Mouse (Mus musculus) liver, embryonic 15.5 days (tissue): ENCODE data around the gene Tfrc. TPM values are rescaled to one million over a fixed set of nuclear protein-coding genes. Genes with fewer than 3 reads are reported as not detected.

Source experiments
- ATAC-seq: fragments of 200-750 bp; cut with Nextera tagmentation; 2 replicates; pipeline ENCODE4 v1.8.0; 2017; ENCODE audit warnings: moderate number of reproducible peaks, mild to moderate bottlenecking, moderate library complexity; ENCODE audit not compliant: insufficient read depth
- H3K27ac ChIP-seq: fragments of 300-500 bp; sonication (generic); replicated peaks from 2 replicates; pipeline ENCODE4 v1.5.1; 2015; ENCODE audit warnings: mild to moderate bottlenecking, inconsistent platforms
- H3K27me3 ChIP-seq: fragments of 300-500 bp; sonication (generic); 2 replicates; pipeline ENCODE4 v1.6.1; 2015; ENCODE audit warnings: mild to moderate bottlenecking, inconsistent platforms
- H3K36me3 ChIP-seq: fragments of 300-500 bp; sonication (generic); replicated peaks from 2 replicates; pipeline ENCODE4 v1.6.1; 2015; ENCODE audit warnings: moderate library complexity, mild to moderate bottlenecking, inconsistent platforms
- H3K4me1 ChIP-seq: fragments of 300-500 bp; sonication (generic); replicated peaks from 2 replicates; pipeline ENCODE4 v1.6.1; 2015; ENCODE audit warnings: inconsistent platforms
- H3K4me2 ChIP-seq: fragments of 300-500 bp; sonication (generic); 2 replicates; pipeline ENCODE4 v1.6.1; 2015; ENCODE audit warnings: moderate library complexity, mild to moderate bottlenecking, inconsistent platforms
- H3K4me3 ChIP-seq: fragments of 300-500 bp; sonication (generic); replicated peaks from 2 replicates; pipeline ENCODE4 v1.5.1; 2015; ENCODE audit warnings: mild to moderate bottlenecking, inconsistent platforms
- H3K9ac ChIP-seq: fragments of 300-500 bp; sonication (generic); 2 replicates; pipeline ENCODE4 v1.6.1; 2015; ENCODE audit warnings: moderate library complexity, mild to moderate bottlenecking, inconsistent platforms
- H3K9me3 ChIP-seq: fragments of 300-500 bp; sonication (generic); replicated peaks from 2 replicates; pipeline ENCODE4 v1.6.1; 2016; ENCODE audit warnings: inconsistent platforms
- WGBS: fragments of 180-500 bp; shearing (Covaris S2); methylation state at CpG from one replicate; pipeline ENCODE4 v1.1.7; 2015; ENCODE audit warnings: mixed read lengths; ENCODE audit not compliant: insufficient replicate concordance; 5-methylcytosine and 5-hydroxymethylcytosine counted together
- polyA plus RNA-seq: library from polyadenylated mRNA; unstranded; fragments of >200 nt; fragmentation: Nextera tagmentation; extraction: Ambion mirVana; gene quantifications from 2 replicates; pipeline ENCODE4 v1.2.1, GENCODE M21; 2015

Gene Tfrc
- polyA plus RNA-seq, 1 experiment from 2014 or later = 299 TPM

- no peak for ATAC-seq
- Histone ChIP-seq H3K9ac (no peak overlapping the region), H3K27ac (no peak overlapping the region), H3K27me3 (no peaks in the 10 kb centered on the region), H3K36me3 (peaks cover 24% of the 10 kb centered on the region), H3K9me3 (no peaks in the 10 kb centered on the region), H3K4me3 (no peak overlapping the region), H3K4me2 (no peak overlapping the region), H3K4me1 (peaks cover 94% of the 10 kb centered on the region)
- WGBS = 91% methylated on average over 10 of the region's 10 CpGs
Observed at GRCm38 (mm10) chr16:32669243-32669642, 60.5 kb downstream of the Tfrc start.

GRCm38 (mm10) chr16:32670354-32671124 is 61.8 kb downstream of the Tfrc start:
- no peaks in the 10 kb centered on the region for H3K27me3 ChIP-seq
- H3K9me3 ChIP-seq = no peaks in the 10 kb centered on the region
- no peak for ATAC-seq
- 41% methylated on average over 10 of the region's 10 CpGs for WGBS
- H3K36me3 ChIP-seq = peaks cover 36% of the 10 kb centered on the region
- no peak overlapping the region; the same call in 1 of the 2 replicates for H3K4me2 ChIP-seq
- H3K9ac ChIP-seq = no peak overlapping the region
- H3K27ac ChIP-seq = peak overlapping the region; percentile 66
- no peak overlapping the region for H3K4me3 ChIP-seq
- H3K4me1 ChIP-seq = peaks cover 81% of the 10 kb centered on the region

- 77% methylated on average over 13 of the region's 13 CpGs for WGBS
- Histone ChIP-seq H3K9me3 (no peaks in the 10 kb centered on the region), H3K4me3 (no peak overlapping the region), H3K4me2 (no peak overlapping the region), H3K36me3 (peaks cover 44% of the 10 kb centered on the region), H3K27me3 (no peaks in the 10 kb centered on the region), H3K27ac (peak overlapping the region; percentile 66; the same call in 1 of the 2 replicates), H3K9ac (no peak overlapping the region), H3K4me1 (peaks cover 73% of the 10 kb centered on the region)
- no peak for ATAC-seq
Observed at GRCm38 (mm10) chr16:32671206-32671887, 62.6 kb downstream of the Tfrc start.

GRCm38 (mm10) chr16:32672250-32672649 is 63.5 kb downstream of the Tfrc start:
- no peak for ATAC-seq
- Histone ChIP-seq H3K4me2 (no peak overlapping the region), H3K4me3 (no peak overlapping the region), H3K9me3 (no peaks in the 10 kb centered on the region), H3K9ac (no peak overlapping the region; the same call in 1 of the 2 replicates), H3K36me3 (peaks cover 53% of the 10 kb centered on the region), H3K27ac (peak overlapping the region; percentile 12; the same call in 1 of the 2 replicates), H3K27me3 (no peaks in the 10 kb centered on the region), H3K4me1 (peaks cover 64% of the 10 kb centered on the region)
- 68% methylated on average over 7 of the region's 7 CpGs for WGBS

- no peak overlapping the region for H3K9ac ChIP-seq
- H3K36me3 ChIP-seq = peaks cover 58% of the 10 kb centered on the region
- WGBS = 74% methylated on average over 13 of the region's 13 CpGs
Observed at GRCm38 (mm10) chr16:32672861-32673560, 64.3 kb downstream of the Tfrc start.

GRCm38 (mm10) chr16:32674121-32674740 is 65.5 kb downstream of the Tfrc start:
- no peak overlapping the region for H3K9ac ChIP-seq
- no peak overlapping the region for H3K27ac ChIP-seq
- WGBS = 87% methylated on average over 17 of the region's 17 CpGs
- H3K4me1 ChIP-seq = peaks cover 52% of the 10 kb centered on the region
- no peak overlapping the region for H3K4me2 ChIP-seq
- no peak for ATAC-seq
- H3K9me3 ChIP-seq = no peaks in the 10 kb centered on the region
- H3K36me3 ChIP-seq = peaks cover 61% of the 10 kb centered on the region
- H3K27me3 ChIP-seq = no peaks in the 10 kb centered on the region
- no peak overlapping the region for H3K4me3 ChIP-seq

More at GRCm38 (mm10) chr16:32672861-32673560, 64.3 kb downstream of the Tfrc start:
- no peak for ATAC-seq
- no peaks in the 10 kb centered on the region for H3K9me3 ChIP-seq
- H3K27ac ChIP-seq = peak overlapping the region; percentile 12; the same call in 1 of the 2 replicates
- H3K4me3 ChIP-seq = no peak overlapping the region
- H3K27me3 ChIP-seq = no peaks in the 10 kb centered on the region
- no peak overlapping the region for H3K4me2 ChIP-seq
- peaks cover 56% of the 10 kb centered on the region for H3K4me1 ChIP-seq

GRCm38 (mm10) chr16:32677040-32677700 is 68.5 kb downstream of the Tfrc start:
- H3K9ac ChIP-seq = no peak overlapping the region
- peaks cover 63% of the 10 kb centered on the region for H3K36me3 ChIP-seq
- no peak overlapping the region for H3K4me3 ChIP-seq
- no peaks in the 10 kb centered on the region for H3K9me3 ChIP-seq
- no peak overlapping the region for H3K27ac ChIP-seq
- WGBS = 69% methylated on average over 10 of the region's 10 CpGs
- ATAC-seq = no peak
- H3K27me3 ChIP-seq = no peaks in the 10 kb centered on the region
- no peak overlapping the region for H3K4me2 ChIP-seq
- H3K4me1 ChIP-seq = peaks cover 24% of the 10 kb centered on the region

- no peak for ATAC-seq
- WGBS = 83% methylated on average over 14 of the region's 14 CpGs
- peaks cover 67% of the 10 kb centered on the region for H3K36me3 ChIP-seq
- H3K4me3 ChIP-seq = no peak overlapping the region
- no peak overlapping the region for H3K4me2 ChIP-seq
- no peaks in the 10 kb centered on the region for H3K27me3 ChIP-seq
- H3K9me3 ChIP-seq = no peaks in the 10 kb centered on the region
- H3K9ac ChIP-seq = no peak overlapping the region
- peaks cover 17% of the 10 kb centered on the region for H3K4me1 ChIP-seq
- no peak overlapping the region for H3K27ac ChIP-seq
Observed at GRCm38 (mm10) chr16:32677903-32678302, 69.2 kb downstream of the Tfrc start.

GRCm38 (mm10) chr16:32678812-32679211 is 70.1 kb downstream of the Tfrc start:
- H3K27me3 ChIP-seq = no peaks in the 10 kb centered on the region
- no peak overlapping the region for H3K27ac ChIP-seq
- H3K9me3 ChIP-seq = no peaks in the 10 kb centered on the region
- H3K4me2 ChIP-seq = no peak overlapping the region
- no peak overlapping the region for H3K4me3 ChIP-seq
- H3K36me3 ChIP-seq = peaks cover 72% of the 10 kb centered on the region
- H3K9ac ChIP-seq = no peak overlapping the region
- ATAC-seq = no peak
- peaks cover 8% of the 10 kb centered on the region for H3K4me1 ChIP-seq
- WGBS = 69% methylated on average over 14 of the region's 14 CpGs

- Histone ChIP-seq H3K9ac (no peak overlapping the region), H3K4me3 (no peak overlapping the region), H3K4me2 (no peak overlapping the region), H3K27me3 (no peaks in the 10 kb centered on the region), H3K27ac (no peak overlapping the region), H3K9me3 (no peaks in the 10 kb centered on the region), H3K4me1 (peaks cover 6% of the 10 kb centered on the region), H3K36me3 (peaks cover 63% of the 10 kb centered on the region)
- no peak for ATAC-seq
- WGBS = 87% methylated on average over 16 of the region's 16 CpGs
Observed at GRCm38 (mm10) chr16:32679976-32680375, 71.3 kb downstream of the Tfrc start.
